1 mouse cellular context compared by ENCODE assay signal in the genomic region with DNA sequence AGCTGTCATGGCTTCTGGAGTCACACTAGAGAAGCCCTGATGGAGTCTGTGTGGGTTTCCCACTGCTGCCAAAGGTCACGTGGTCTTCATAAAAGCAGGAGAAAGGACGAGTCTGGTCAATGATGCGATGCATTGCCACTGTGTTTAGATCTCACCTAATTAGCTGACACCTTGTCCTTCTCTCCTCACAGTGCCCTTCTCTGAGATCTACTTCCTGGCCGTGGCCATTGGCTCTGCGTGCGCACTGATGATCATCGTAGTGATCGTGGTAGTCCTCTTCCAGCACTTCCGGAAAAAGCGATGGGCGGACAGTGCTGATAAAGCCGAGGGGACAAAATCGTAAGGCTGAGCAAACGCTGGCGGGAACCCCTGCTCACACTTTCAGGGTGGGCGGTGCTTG.
TF ChIP-seq lines count a peak whose summit lies in the region.

No protein-coding gene starts in this region.

TF ChIP-seq in MEL, 35 proteins besides CTCF, POLR2A, EP300 and RAD21 (continued from another document):
- no peak for TF ChIP-seq MEF2A (IDR thresholded peaks at IDR 0.05; ENCODE audit: extremely low read depth, insufficient replicate concordance, low read depth, low read length, poor library complexity, severe bottlenecking)
- TF ChIP-seq CHD1 (IDR thresholded peaks at IDR 0.05; ENCODE audit: low read depth, low read length) = no peak
- peak; percentile 83; the same call in 1 of the 2 replicates for TF ChIP-seq E2F4 (IDR thresholded peaks at IDR 0.05; ENCODE audit: borderline replicate concordance, low read depth, low read length)
- peak; percentile 34; the same call in 1 of the 2 replicates for TF ChIP-seq TBP (IDR thresholded peaks at IDR 0.05; ENCODE audit: low read depth, low read length)
- TF ChIP-seq SIN3A (IDR thresholded peaks at IDR 0.05; ENCODE audit: low read length) = peak; percentile 64; the same call in 1 of the 2 replicates
- TF ChIP-seq MYC (IDR thresholded peaks at IDR 0.05; ENCODE audit: low read depth, low read length) = peak; percentile 51; the same call in 1 of the 2 replicates
- no peak for TF ChIP-seq UBTF (IDR thresholded peaks at IDR 0.05; ENCODE audit: borderline replicate concordance, insufficient read depth, low read depth, low read length)
- TF ChIP-seq USF2 (IDR thresholded peaks at IDR 0.05; ENCODE audit: borderline replicate concordance in 1 of 2, insufficient read depth in 1 of 2, low read depth in 1 of 2, low read length in 2 of 2) = peak in 1 of 2 experiments; percentile 38; a peak in 1 of 4 replicates
- peak; percentile 14; the same call in 1 of the 2 replicates for TF ChIP-seq TAL1 (IDR thresholded peaks at IDR 0.05; ENCODE audit: low read length)
- TF ChIP-seq GATA1 (IDR thresholded peaks at IDR 0.05; ENCODE audit: low read depth, low read length) = 0 out of 2 replicates have a peak, but pooled peaks have one; percentile 33
- no peak for TF ChIP-seq MAFK (IDR thresholded peaks at IDR 0.05; ENCODE audit: borderline replicate concordance, low read depth, low read length)
- no peak for TF ChIP-seq JUND (IDR thresholded peaks at IDR 0.05; ENCODE audit: low read depth, low read length)
- no peak for TF ChIP-seq ZKSCAN1 (IDR thresholded peaks at IDR 0.05; ENCODE audit: low read depth, low read length)
- TF ChIP-seq MAX (IDR thresholded peaks at IDR 0.05; ENCODE audit: low read length) = peak; percentile 77
- TF ChIP-seq ZMIZ1 (IDR thresholded peaks at IDR 0.05; ENCODE audit: low read depth, low read length) = no peak
- TF ChIP-seq USF1 (IDR thresholded peaks at IDR 0.05; ENCODE audit: low read depth, low read length) = peak; percentile 82
- no peak for TF ChIP-seq RCOR1 (IDR thresholded peaks at IDR 0.05; ENCODE audit: low read depth, low read length)
